Mouse (Mus musculus) telencephalon, adult 2 months (tissue): Measurements from ENCODE around the gene Flot1.

Experiments
- DNase-seq: peaks from one replicate; pipeline ENCODE4 v3.0.0-alpha.2; 2011; ENCODE audit warnings: low read depth, low spot score

Flot1 gene

DNA sequence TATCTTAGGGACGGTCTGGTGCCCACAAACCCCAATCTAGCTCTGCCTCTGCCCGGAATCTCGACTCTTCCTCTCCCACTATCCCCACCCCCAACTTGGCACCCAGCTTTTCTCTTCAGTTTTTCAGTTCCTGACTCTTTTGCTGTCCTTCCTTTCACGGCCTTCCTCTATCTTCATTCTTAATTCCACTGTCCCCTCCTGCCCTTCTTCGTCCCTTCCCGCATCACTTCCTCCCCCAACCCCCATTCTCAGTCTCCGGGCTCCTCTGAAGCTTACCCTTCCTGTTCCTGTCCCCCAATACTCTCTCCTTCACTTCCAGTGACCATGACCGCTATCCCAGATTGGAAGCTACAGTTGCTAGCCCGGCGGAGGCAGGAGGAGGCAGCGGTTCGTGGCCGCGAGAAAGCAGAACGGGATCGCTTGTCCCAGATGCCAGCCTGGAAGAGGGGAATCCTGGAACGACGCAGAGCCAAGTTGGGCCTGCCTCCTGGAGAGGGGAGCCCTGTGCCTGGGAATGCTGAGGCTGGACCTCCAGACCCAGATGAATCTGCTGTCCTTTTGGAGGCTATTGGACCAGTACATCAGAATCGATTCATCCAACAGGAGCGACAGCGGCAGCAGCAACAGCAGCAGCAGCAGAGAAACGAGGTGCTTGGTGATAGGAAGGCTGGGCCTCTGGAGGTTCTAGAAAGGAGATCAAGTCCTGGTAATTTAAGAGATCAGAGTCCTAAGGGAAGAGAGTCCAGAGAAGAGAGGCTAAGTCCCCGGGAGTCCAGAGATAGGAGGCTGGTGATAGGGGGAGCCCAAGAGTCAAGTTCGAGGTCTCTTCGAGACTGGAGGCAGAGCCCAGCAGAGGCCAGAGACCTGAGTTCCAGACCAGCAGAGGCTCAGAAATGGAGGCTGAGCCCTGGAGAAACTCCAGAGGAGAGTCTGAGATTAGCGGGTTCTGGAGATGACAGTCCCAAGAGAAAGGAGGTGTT, 44.2 kb downstream of the Flot1 start:
- DNase-seq, result no peak

DNA sequence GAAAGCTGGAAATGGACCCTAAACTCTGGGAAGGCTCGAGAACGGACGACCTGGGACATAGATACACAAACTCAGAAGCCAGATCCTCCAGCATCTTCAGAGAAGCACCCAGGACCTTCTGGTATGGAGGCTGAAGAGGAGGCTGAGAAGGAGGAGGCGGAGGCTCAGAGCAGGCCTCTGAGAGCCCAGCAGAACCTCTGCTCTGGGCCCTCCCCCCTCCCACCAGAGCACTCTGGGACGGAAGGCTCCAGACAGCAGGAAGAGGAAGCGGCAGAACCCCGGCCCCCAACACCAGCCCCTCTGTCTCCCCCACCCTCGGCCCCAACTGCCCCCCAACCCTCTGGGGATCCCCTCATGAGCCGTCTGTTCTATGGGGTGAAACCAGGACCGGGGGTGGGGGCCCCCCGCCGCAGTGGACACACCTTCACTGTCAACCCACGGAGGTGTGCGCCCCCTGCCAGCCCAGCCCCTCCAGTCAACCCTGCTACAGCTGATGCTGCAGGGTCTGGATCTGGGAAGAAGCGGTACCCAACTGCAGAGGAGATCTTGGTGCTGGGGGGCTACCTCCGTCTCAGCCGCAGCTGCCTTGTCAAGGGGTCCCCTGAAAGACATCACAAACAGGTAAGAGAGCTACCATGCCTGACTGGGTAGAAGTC, 45.3 kb downstream of the Flot1 start:
- no peak for DNase-seq

DNA sequence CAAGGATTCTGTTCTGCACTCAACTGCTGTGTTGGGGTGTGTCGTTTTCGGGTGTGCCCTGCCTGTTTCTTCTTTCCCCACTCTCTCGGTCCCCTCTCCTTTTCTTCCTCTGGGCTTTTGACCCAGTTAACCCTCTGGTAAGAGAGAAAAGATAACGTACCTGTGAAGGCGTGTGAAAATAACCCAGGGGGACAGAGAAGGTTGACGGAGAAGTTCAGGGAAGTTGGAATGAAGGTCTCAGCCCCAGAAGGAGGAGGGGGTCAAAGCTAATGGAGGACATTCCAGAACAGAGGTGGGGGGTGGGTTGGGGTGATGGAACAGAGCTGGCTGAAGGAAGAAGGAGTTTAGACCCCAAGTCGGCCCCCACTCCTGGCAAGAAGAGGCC, 45.9 kb downstream of the Flot1 start:
- no peak for DNase-seq

DNA sequence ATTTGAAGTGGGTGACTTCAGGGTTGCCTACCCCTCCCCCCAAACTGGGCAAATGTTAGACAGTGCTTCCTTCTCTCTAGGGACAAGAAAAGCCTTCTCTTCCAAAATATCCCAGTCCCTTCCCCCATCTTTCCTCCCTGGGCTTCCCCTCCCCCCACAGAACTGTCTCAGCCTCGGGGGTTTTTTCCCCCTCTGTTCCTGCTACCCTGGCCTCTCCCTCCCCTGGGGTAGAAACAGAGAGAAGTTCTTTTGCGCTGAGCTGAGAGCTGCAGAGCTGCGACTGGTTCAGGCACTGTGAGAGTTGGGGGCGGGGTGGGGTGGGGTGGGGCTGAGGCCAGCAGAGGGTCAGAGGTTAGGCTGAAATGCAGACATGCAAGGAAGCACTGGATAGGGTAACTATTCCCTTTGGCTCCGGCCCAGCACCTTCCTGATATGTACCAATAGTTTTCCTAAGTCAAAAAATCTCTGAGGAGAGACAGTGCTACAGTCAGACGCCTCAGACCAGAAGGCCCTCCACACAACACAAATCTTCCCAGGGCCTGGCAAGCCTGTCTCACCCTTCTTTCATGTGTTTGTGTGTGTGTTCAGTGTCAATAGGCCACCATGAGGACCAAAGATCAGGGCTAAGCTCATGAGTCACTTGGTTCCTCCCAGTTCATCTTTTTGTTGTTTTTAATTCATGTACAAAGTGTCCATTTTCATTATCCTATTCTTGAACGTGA, 46.5 kb downstream of the Flot1 start:
- DNase-seq, result no peak

DNA sequence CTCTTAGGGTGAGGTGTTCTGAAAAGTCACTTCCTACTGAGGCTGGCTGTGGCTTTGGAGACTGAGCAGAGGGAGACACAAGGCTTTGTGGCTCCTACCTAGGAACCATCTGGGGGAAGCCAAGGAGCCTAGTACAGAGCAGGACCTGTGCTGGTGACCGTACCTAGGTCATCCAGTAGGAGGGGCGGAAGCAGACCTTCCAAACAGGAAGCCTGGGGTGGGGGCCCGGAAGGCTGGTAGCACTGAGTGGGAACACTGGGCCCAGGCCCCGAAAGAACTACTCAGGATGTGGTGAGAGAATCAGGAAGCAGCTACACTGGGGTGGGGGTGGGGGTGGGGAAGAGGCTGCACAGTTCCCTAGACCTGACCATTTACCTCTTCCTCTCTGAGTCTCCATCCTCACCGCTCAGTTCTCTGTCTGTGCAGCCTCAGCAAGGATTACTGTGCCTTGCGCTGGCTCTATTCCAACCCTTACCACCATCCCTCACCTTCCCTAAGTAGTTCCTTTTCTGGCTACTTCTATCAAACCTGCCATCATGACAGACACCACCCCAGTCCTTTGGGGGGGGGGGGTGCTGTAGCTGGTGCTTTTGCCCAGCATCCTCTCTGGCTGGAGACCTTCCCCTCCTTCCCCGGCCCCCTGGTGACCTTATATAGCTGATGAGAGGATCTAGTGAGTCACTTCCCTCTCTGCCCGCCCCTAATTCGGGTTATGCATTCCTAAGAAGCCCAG, 47.3 kb downstream of the Flot1 start:
- no peak for DNase-seq

DNA sequence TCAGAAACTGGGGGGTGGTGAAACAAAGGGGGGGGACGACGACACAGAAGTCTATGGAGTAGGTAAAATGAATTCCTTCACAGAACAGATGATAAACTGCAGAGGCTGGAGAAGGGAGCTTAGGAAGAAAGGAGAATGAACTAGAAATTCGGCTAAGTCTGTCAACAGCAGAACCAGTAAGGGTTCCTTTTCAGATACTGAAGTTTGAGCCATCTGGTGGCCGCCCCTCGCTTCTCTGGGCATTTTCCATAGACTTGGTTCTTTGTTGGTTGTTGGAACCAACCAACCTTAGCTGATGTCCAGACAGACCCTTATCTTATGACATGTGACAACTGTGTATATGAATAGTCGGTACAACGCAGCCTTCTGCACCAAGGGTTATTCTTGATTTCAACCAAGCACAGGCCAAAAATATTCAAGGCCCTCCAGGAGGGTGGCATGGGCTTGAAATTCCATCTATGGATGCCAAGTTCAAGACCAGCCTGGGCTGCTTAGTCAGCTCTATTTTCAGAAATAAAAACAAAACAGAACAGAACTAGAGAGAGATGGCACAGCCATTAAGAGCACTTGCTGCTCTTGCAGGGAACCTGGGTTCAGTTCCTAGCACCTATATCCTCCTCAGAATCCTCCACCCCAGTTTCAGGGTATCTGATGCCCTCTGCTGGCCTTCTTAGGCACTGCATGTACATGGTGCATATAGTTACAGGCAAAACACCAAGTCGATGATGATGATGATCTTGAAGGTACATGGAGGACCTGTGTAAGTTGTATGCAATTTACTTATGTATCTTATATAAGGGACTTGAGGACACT, 48.1 kb downstream of the Flot1 start:
- DNase-seq, result no peak

DNA sequence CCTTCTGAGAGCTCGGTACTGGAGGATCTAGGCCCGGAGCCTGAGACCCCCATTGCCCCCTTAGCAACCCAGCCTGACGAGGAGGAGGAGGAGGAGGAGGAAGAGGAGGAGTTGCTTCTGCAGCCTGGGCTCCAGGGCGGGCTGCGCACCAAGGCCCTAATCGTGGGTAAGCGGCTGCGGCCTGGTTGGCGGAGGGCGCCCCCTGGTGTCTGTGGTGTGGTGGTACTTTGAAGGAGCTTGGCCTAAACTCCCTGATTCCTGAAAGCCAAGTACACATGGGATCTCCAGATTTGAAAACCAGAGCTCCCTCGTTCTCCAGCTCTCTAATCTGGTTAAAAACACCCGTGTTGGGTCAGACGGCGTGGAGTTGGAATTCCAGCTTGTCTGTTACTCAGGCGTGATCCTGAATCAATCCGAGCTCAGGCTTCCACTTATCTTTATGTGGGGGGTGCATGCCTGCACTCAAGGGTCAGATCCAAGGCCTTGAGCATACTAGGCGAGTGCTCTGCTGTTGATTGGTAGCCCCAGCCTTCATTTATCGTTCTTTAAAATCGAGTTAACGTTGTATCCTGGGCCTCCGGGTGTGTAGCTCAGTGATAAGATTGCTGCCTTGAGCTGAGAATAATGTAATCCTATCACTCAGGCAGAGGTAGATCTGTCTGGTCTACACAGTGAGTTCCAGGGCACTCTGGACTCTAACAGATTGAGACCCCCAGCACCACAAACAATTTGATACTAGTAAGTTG, 50.9 kb downstream of the Flot1 start:
- DNase-seq, result peak; percentile 55

DNA sequence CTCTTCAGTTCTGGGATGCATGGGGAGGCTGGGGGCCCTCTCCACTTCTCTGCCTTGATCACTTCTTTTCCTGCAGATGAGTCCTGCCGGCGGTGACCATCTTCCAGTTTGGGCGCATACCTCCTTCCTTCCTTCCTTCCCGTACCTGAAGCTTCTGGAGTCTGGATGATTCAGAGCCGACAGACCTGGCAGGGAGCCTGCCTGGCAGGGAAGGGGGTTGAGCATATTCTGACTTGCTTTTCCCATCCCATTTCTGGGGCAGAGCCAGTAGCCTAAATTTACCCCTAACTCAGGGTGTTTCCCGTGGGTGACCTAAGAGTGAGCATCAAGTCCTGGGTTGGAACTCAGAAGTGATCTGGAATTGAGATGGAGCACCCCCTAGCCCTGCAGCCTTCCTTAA, 51.7 kb downstream of the Flot1 start:
- peak; percentile 46 for DNase-seq

DNA sequence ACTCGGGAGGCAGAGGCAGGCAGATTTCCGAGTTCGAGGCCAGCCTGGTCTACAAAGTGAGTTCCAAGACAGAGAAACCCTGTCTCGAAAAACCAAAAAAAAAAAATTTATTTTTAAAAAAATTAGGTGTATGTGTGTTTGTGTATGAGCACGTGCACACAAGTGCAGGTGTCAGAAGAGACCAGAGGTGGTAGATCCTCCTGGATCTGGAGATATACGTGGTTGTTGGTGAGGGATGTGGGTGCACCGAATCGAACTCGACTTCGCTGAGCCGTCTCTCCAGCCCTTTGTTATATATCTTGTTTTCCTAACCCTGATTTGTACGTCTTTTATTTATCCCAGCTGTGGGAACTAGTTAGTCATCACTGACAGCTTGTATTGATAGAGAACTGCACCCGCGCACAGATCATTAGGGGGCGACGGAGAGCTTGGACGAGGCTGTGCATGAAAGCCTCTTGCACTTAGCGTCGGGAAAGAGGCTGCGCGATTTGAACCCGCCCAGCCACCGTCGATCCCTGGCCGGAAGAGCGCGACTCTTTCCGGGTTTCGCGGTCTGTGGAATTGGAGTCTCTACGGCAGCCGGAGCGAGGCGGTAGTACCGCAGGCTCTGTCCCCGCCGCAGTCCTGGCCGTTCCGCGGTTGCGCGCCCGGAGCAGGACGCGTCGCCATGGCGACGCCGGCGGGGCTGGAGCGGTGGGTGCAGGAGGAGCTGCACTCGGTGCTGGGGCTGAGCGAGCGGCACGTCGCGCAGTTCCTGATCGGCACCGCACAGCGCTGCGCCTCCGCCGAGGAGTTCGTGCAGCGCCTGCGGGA, 56.4 kb downstream of the Flot1 start, which contains the start of gene Dhx16:
TSS of gene Dhx16 (plus strand) at position 575 of the 813 bp plus-strand sequence.
- peak; percentile 97 for DNase-seq
